ENCODE assay signal across 14 mouse cellular contexts in genomic region chr6:50090221-50090620, GRCm38 (mm10). TPM values are rescaled to one million over a fixed set of nuclear protein-coding genes. Genes with fewer than 3 reads are reported as not detected.
DNase-seq lines count a peak whose midpoint lies in the region.
"Had no signal": no experiment of that assay in that cellular context is flagged by ENCODE, and none has a peak within 500 bp of the region (broad histone marks: within the 10 kb centered on the region; RNA-seq: fewer than 3 reads in every experiment).

No protein-coding gene starts in this region.

- intact Hi-C loops in heart, postnatal 14 days (cut with DNase I) = no loop called here

- peak; percentile 38 to 46 for DNase-seq in cerebellum, postnatal 10 days
- no peak for DNase-seq in cerebellum, adult 9-11 months
- peak; percentile 36 to 42 for DNase-seq in heart, postnatal 14 days
- DNase-seq in heart, adult 18-20 months = no peak
- peak; percentile 38 to 48 for DNase-seq in kidney, postnatal 25 days
- DNase-seq in kidney, adult 8-10 months = no peak
- peak; percentile 12 to 64 for DNase-seq in lung, postnatal 4 days
- DNase-seq in lung, postnatal 36 days = no peak
- DNase-seq: adrenal gland, adult 8-10 months; cerebellum, adult 8-10 months; gastrocnemius, adult 2 months; liver, embryonic 13.5 days; lung, adult 18-20 months; midbrain, embryonic 14.5 days had no signal

RNA-seq across cellular contexts. Expression of gene Mpp6, which starts 19.8 kb away (rescaled TPM):
- total RNA-seq in heart, postnatal 14 days (2021) = 10 to 100 TPM; 53.6 to 54.7 TPM
- total RNA-seq in heart, adult 18-20 months (2021) = 10 to 100 TPM; 63.1 to 71.8 TPM

Comparison
In these comparisons a context has a peak if more than half of its experiments do, and no peak if none do; other contexts are left out.
1. DNase-seq: peak in cerebellum, postnatal 10 days (2 of 2), heart, postnatal 14 days (2 of 2), kidney, postnatal 25 days (2 of 2) and lung, postnatal 4 days (2 of 2); none in cerebellum, adult 9-11 months (single experiment), heart, adult 18-20 months (0 of 2), kidney, adult 8-10 months (0 of 2) and lung, postnatal 36 days (single experiment).